Mouse (Mus musculus) retina, adult 2 months (tissue): ENCODE measurements around the gene 1700010I14Rik.

Source experiments
- DNase-seq: peaks from one replicate; pipeline ENCODE4 v3.0.0-alpha.2; 2012; ENCODE audit warnings: low read depth, low spot score

The 1700010I14Rik gene

DNA sequence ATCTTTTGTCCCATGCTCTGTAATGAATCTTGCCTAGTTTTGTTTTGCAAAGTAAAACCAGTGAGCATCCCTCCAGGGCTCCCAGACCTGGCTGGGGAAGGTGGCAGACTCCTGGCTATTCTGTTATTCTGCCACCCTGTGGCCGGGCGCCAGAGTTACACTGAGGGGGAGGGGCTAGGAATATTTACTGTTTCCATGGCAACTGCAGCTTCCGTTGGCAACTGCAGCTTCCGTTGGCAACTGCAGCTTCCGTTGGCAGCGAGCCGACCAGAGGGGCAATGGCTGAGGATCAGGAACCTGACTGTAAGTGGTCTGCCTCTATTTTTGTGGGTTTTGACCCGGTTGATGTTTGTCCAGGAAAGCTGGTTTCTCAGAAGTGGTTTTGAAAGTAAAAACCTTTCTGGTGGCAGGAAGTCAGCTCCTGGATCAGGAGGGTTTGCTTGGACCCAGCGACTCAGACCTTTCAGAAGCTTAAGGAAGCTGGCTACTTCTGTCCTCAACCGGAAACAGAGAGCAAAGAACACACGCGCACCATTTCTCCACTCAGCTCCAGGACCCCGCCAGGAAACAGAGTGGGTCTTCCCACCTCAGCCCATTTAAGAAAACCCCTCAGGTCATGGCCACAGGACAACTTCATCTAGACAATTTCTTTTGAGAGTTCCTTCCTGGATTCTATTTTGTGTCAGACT lies at the start of gene 1700010I14Rik:
1700010I14Rik (plus strand) TSS at position 215 of the 689 bp plus-strand sequence.
- peak; percentile 11 for DNase-seq

DNA sequence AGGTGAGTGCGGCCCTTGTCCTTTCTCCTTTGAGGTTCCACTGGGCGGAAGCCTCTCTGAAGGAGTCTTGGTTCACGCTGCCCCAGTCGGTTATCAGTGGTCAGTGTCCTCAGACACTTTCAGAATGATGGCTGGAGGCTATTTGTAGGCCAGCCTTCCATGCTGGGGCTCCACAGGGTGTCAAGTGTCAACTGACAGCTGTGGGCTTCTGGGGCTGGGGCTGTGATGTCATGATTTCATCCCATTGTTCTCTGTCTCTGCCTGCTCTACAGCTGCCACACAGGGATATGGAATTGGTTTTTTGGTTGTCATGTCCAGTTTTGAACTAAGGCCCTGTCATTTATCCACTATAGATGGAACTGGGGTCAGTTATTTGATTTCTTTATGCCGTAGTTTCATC lies 36.5 kb upstream of the 1700010I14Rik start:
- DNase-seq, result no peak

DNA sequence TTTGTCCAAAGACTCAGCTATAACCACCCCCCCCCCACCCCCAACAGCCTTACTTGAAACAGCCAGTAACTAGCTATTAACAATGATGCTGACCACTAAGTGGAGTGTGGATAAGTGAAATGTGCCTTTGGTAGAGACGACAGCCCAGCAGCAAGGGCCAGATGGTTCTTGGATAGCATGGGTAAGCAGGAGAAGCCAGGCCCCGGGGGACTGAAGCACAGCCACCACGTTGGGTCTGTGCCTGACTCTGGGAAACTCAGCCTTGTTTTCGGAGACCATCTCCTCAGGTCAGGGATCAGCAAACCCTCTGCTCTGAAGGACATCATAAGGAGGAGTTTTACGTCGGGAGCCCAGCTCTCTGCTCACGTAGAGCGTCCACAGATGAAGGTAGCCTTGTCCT lies 35.2 kb upstream of the 1700010I14Rik start:
- DNase-seq, result no peak

DNA sequence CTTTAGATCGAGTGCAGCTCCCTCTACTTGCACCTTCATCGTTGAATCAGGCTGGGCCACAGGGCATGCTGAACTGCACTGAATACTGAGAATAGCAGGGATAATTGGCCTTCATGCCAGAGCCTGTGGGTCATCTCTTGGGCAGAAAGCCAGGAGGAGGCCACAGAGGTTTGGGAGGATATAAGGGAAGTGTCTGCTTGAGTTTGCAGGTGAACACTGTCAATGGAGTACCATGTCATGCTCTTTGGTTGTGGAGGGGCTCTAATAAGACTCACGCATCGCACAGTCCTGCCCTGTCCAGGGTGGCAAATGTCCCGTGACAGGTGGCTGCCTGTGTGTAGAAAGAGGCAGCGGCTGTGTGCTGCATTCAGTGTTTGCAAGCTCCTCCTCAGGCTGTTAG lies 30.0 kb upstream of the 1700010I14Rik start:
- no peak for DNase-seq

DNA sequence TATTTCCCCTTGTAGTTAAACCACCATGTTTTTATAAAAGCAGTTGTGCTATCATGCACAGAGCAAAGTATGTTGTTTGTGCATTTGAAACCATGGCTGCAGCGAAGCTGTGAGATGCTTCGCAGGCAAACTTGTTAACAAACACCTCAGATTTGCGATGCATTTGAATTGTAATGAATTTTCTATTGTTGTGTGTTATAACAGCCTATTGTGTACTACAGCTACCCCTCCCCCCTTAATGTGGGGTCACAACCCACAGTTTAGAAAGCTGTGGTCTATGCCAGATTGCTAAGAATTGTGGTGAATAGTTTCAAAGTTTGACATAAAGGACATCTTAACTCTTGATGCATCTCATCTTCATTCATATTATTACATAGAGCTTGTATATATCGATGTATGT lies 27.7 kb upstream of the 1700010I14Rik start:
- DNase-seq, result no peak

DNA sequence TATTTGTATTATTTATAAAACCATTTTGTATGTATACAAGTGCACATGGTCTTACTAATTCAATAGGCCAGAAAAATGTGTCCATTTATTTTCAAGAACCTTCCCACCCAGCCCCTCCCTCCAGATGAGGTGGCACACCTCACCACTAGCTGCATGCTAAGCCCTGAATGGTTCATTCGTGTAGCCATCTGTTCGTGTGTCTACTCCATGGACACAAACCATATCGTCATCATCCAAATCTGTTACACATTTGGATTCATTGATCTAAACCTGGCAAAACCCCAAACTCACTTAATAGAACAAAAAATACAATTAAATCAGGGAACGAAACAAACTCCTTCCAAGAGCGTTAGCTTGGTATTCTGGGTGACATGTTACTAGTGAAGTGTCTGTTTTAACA lies 27.0 kb upstream of the 1700010I14Rik start:
- DNase-seq, result no peak

DNA sequence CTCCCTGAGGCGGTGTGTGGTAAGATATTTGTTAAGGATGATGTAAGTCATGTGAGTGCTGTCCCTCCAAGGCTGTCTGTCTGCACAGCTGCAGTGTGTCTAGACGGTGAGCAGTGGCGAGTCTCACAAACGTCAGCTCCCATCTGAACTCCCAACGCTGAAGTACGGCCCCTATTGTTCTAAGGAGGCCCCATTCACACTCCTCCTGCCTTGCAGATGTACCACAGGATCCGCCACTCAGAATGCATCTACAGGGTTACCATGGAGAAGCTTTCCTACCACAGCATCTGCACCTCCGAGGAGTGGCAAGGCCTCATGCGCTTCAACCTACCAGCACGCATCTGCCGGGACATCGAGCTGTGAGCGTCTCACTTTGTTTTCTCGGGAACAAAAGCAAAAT lies 26.5 kb upstream of the 1700010I14Rik start:
- no peak for DNase-seq

DNA sequence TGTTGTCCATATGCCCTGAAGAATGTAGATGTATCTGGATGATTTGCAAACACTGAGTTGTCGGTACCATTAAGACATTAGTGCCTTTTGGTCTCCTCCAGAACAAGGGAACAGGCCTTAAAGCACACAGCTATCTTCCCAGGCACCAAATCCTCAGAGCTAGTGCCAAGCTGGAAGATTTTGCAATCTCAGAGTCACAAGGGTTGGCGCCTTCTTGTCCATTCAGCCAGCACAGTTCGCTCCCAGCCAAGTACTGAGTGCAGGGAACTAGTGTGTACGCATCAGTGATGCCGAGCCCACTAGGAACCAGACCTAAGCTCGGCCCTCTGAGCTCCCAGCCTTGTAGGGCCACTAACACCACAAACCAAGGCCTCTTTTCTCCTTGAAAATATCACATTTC lies 23.0 kb upstream of the 1700010I14Rik start:
- no peak for DNase-seq

DNA sequence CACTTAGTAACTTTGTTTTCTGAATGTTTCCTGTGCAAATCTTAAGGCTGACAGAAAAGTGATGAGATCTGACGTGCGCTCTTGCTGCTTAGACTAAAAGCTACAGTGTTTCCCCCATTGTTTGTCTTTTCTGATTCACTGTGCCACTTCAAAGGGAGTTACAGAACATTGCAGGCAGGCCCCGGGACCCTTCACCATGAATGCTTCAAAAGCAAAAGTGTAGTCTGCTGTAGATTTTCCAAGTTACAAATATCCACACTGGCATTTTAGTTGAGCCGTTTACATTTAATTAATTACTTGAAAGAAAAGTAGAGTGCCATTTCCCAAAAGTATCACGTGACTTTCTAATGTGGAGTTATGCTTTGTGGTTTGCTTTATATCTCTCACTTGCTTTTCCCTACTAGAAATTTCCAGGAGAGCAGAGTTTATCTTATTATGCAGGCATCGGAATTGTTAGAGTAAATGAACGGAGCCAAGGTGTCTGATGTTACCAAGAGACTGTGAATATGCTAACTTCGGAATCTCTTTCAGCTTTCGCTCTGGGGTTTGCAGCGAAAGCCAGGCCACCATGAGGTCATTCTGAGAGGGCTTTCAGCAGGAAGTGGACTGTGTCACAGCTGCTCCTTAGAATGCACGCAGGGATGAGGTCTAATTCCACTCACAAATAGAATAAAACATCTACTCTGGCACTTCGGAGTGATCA lies 15.8 kb upstream of the 1700010I14Rik start:
- DNase-seq, result no peak

DNA sequence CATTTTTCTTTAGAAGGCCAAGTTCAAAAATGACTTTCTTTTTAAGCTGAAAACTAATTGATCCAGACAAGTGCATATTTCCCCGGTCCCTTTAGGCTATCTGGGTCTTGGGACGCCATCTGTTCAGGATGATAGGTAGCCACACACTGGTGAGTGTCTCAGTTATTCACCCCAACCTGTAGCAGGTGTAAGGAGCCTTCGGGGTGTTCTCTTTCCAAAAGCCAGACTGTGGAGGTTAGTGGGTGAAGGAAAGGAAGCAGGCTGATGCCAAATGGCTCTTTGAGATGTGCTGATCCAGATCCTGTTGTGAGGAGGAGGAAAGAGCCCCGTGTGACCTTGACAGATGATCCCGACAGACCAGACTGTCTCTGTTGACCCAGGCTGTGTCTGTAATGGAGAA lies 14.8 kb upstream of the 1700010I14Rik start:
- DNase-seq, result no peak

DNA sequence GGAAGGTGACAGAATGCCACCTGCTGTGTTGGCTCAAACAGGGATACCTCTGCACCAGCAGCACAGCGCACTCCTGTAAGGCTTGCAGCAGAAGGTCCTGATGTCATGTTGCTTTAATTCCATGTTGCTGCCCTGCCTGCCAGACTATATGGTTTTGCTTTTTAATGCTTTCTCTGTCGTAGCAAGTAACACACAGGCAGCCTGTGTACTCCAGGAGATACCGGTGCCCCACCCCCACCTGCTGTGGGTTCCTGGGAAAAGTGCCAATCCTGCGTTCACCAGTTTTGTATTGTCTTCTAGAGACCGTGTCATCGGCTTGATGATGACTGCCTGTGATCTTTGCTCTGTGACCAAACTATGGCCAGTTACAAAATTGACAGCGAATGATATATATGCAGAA lies 13.7 kb upstream of the 1700010I14Rik start:
- no peak for DNase-seq

DNA sequence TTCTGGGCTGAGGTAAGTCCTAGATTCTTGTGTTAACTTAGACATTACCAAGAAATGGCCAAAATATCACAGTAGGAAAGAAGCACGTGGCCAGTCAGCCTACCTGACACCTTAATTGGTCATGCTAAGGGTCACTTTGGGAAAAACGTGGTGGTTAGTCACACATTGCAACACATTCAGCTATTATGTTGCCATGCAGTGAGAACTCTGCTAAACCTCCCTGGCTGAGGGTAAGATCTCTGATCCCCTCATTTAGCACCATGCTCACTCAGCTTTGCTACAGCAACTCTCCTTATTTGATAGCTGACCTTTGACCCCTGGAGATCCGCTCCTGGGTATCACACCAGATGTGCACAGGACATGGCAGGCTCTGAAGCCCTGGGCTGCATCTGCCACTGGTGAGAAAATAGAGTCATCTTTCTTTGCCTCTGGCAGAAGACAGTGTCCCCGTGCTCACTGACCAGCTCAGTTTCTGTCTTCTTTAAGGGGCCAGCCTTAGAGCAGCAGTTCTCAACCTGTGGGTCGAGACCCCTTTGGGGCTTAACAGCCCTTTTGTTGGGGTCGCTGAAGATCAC lies 13.2 kb upstream of the 1700010I14Rik start:
- DNase-seq, result no peak

DNA sequence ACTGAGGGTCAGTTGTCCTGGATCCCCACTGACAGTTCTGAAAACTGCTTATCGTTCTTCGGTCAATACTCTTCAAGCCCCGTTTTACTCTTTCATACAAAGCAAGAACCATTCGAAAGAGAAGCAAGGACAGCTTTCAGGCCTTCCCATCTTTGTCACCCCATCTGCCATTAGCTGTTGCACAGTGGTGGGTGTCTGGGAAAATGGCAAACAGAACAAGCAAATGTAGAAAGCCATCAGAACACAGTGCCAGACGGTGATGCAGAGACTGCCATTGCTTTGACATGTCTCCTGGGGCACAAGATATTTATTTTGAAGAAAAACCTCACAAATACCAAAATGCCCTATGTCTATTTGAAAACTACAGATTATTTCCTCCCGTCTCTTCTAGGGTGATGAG lies 11.4 kb upstream of the 1700010I14Rik start:
- no peak for DNase-seq

DNA sequence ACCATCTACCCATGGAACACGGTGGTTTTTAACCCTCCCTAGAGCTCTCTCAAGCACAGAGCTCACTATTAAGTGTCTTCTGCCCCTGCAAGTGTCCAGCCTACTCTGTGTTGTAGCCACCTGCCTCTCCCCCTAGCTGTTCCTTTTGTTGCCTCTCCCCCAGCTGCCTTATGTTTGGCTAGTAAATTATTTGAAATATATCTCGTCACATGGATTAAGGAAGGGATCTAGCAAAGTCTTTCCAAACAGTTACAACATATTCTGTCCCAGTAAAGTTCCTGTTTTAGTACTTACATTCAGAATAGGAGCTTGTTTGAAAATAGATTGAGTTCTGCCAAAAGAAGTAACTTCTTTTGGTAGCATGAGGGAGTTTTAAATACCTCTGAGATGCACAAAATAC lies 10.9 kb upstream of the 1700010I14Rik start:
- no peak for DNase-seq

DNA sequence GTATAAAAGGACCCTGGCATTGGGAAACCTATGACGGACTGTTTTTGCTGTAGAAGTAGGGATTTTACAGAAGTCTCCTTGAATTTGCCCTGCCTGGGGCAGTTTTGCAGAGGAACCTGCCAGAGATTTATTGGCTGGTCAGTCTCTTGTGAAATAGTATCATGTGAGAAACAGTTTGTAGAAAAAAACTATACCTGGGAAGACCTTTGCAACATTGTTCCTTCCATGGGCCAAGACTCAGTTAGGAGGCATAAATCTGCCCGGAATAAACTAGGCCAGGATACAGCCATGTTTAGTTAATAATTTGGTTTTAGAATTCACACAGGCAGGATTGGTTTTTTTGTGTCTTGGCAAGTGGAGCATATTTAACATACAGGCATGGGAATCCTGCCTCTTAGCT lies 4.6 kb upstream of the 1700010I14Rik start:
- no peak for DNase-seq

DNA sequence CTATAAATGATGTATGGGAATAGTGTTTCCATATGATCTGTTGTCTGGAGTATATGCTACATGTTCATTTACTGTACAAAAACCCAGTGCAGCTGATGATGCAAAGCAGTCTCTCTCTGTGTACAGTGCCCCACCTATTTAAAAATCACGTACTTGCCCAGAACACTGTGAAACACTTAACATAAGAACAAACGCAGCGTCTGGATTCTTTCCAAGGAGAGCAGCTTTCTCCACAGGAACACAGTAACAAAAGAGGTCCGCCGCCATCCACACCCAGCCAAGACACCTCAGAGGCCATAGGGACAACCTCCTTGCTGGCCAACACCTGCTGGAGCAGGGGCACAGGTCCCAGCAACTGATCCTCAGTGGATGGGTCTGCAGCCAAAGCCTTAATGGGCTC lies 2.4 kb upstream of the 1700010I14Rik start:
- no peak for DNase-seq

DNA sequence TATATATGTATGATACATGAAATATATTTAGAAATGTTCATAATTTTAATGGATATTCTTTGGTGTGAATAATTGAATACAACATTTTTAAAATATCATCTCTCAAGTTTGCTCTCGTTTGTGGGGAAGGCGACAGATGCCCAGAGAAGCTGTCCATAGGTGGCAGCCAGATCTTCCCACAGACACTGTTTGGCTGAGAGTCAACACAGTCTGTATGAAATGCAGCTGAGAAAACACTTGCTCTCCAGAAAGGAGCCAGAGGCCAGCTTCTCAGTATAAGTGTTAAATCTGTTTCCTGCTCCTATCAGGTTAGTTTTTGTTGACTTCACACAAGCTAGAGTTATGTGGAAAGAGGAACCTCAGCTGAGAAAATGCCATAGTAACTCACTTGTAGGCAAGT lies 1.6 kb upstream of the 1700010I14Rik start:
- DNase-seq, result no peak

DNA sequence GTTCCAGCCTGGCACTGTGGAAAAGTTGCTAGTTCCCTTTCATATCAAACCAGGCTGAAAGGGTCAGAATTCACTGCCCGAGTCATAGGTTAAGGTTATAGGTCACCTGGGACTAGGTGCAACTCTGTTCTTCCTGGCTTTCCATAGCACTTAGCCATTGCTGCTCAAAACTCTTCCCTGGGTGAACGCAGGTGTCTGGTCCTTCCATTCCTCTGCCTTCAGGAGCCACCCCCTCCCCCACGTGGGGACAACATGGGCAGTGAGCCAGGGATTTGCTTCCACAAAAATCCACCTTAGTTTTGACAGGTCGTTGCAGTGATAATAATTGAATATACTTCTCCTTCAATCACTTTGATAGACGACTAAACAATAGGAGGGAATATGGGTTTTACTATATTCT lies 764 bp upstream of the 1700010I14Rik start:
- no peak for DNase-seq

DNA sequence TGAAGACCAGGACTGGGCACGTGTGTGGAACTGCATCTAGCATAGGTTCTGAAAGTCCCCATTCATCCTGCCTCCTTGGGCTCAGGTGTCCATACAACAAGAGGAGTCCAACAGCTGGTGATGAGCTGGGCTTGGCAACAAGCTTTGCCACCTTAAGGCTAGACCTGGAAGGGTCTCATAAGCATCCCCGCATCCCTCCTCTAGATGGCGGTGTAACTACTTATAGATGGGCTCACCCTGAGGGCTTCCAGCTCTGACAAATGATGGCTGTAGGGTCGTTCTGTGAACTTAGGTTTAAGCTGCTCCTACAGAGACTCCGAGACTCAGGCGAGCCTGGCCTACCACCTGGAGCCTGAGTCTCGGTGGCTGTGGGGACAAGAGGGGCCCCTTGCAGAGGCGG lies 3.0 kb downstream of the 1700010I14Rik start:
- DNase-seq, result no peak

DNA sequence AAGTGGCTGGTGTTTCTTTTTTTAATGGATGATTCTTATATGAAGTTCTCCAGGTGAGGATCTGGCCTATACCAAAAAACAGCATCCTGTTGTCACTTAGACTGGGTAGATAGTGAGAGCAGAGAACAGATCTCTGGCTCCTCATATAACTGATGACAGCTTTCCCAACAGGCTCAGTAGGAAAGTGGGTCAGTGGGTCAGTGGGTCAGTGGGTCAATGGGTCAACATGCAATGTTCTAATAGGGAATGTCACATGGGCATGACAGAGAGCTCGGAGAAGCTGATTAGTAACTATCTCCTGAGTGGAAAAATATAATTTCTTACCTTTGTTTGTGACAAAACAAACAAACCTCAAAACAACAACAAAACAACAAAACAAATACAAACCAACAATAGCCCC lies 7.2 kb downstream of the 1700010I14Rik start:
- DNase-seq, result peak; percentile 30

DNA sequence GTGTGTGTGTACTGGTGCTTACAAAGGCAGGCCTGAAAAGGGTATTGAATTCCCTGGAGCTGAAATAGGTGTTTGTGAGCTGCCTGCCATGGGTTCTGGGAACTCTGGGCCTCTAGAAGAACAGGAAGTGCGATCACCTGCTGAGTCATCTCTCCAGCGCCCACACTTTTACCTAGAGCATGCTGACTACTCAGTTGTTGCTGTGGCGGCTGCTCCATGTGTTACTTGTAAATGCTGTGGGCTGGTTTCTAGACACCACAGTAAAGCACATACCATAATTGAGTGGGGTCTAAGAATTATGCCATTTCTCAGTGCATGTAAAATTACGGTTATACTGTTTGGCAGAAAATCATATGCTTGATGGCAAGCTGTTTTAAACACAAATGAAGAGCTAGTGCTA lies 14.3 kb downstream of the 1700010I14Rik start:
- DNase-seq, result no peak

DNA sequence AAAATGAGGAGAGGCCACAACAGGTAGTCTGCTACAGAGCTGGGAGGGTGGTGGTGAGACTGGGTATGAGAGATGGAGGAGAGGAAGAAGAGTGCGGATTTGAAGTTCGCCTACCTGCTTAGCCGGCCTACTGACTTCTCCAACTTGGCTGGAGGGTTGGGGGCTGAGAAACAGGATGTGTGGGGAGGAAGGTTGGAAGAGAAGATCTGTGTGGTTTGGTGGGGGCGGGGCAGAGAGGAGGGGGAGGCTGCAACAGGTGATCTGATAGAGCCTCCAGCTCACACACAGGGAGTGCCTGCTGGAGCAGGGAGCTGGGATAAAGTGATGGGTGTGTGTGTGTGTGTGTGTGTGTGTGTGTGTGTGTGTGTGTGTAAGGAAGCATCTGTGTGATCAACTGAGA lies 16.4 kb downstream of the 1700010I14Rik start:
- DNase-seq, result no peak
